Mouse (Mus musculus) MEL (cell line): ENCODE measurements around the gene Slco1a1. TPM values are rescaled to one million over a fixed set of nuclear protein-coding genes. Genes with fewer than 3 reads are reported as not detected.

ENCODE experiments used
- DNase-seq: peaks from one replicate; pipeline ENCODE4 v3.0.0; 2011; ENCODE audit warnings: low read depth, low spot score
- H3K27ac ChIP-seq: 2 replicates; pipeline ENCODE4 v1.5.1; 2012; ENCODE audit warnings: low read depth, mild to moderate bottlenecking, control low read depth, low read length, moderate library complexity; ENCODE audit not compliant: control insufficient read depth
- H3K27me3 ChIP-seq, 2 experiments: fragments of 150-350 bp in 1 of 2; sonication (generic) in 1 of 2; 2 replicates each; pipeline ENCODE4 v1.6.1; 2012; ENCODE audit warnings: low read length in 2 of 2, mild to moderate bottlenecking in 2 of 2, improper control_type of control experiment in 1 of 2, moderate library complexity in 1 of 2; ENCODE audit not compliant: insufficient read depth in 2 of 2, control insufficient read depth in 1 of 2
- H3K36me3 ChIP-seq, 2 experiments: 2 replicates each; pipeline ENCODE4 v1.6.1; 2012 to 2014; ENCODE audit warnings: low read length in 2 of 2, improper control_type of control experiment in 1 of 2, inconsistent platforms in 1 of 2, mild to moderate bottlenecking in 1 of 2; ENCODE audit not compliant: insufficient read depth in 2 of 2, control insufficient read depth in 1 of 2
- H3K4me1 ChIP-seq, 2 experiments: fragments of 150-350 bp in 1 of 2; sonication (generic) in 1 of 2; 2 replicates each; pipeline ENCODE4 v1.6.1; 2012; ENCODE audit warnings: low read length in 2 of 2, improper control_type of control experiment in 1 of 2, mild to moderate bottlenecking in 1 of 2; ENCODE audit not compliant: insufficient read depth in 2 of 2, control insufficient read depth in 1 of 2
- H3K4me3 ChIP-seq, 2 experiments: fragments of 150-350 bp in 1 of 2; sonication (generic) in 1 of 2; 2 replicates each; pipeline ENCODE4 v1.5.1; 2012; ENCODE audit warnings: low read depth in 2 of 2, low read length in 2 of 2, mild to moderate bottlenecking in 2 of 2, moderate library complexity in 2 of 2, control low read depth in 1 of 2, improper control_type of control experiment in 1 of 2; ENCODE audit not compliant: control insufficient read depth in 1 of 2, insufficient read depth in 1 of 2
- H3K79me2 ChIP-seq: 2 replicates; pipeline ENCODE4 v1.6.1; 2012; ENCODE audit warnings: mild to moderate bottlenecking, low read length, moderate library complexity; ENCODE audit not compliant: control insufficient read depth, poor library complexity, insufficient read depth
- H3K9ac ChIP-seq: 2 replicates; pipeline ENCODE4 v1.6.1; 2012; ENCODE audit warnings: low read depth, mild to moderate bottlenecking, control low read depth, low read length, moderate library complexity; ENCODE audit not compliant: control insufficient read depth, poor library complexity, severe bottlenecking
- H3K9me3 ChIP-seq: fragments of 150-350 bp; sonication (generic); replicated peaks from 2 replicates; pipeline ENCODE4 v1.6.1; 2012; ENCODE audit warnings: mild to moderate bottlenecking, low read length, improper control_type of control experiment, moderate library complexity; ENCODE audit not compliant: insufficient read depth
- CTCF ChIP-seq, 3 experiments: IDR thresholded peaks in 2 of 3; conservative IDR thresholded peaks in 1 of 3; 2 replicates each; pipeline ENCODE4 v1.5.1; 2011 to 2012; ENCODE audit warnings: low read length in 3 of 3, low read depth in 2 of 3, mild to moderate bottlenecking in 2 of 3, improper control_type of control experiment in 1 of 3, inconsistent platforms in 1 of 3, mixed read lengths in 1 of 3, moderate library complexity in 1 of 3; ENCODE audit not compliant: control insufficient read depth in 1 of 3, insufficient read depth in 1 of 3, poor library complexity in 1 of 3, severe bottlenecking in 1 of 3
- E2F4 ChIP-seq: IDR thresholded peaks from 2 replicates; pipeline ENCODE4 v1.6.1; 2011; ENCODE audit warnings: low read depth, low read length, improper control_type of control experiment, borderline replicate concordance
- ELF1 ChIP-seq: IDR thresholded peaks from 2 replicates; pipeline ENCODE4 v1.6.1; 2014; ENCODE audit warnings: low read depth, mild to moderate bottlenecking, inconsistent platforms, low read length, improper control_type of control experiment, moderate library complexity
- GABPA ChIP-seq: IDR thresholded peaks from 2 replicates; pipeline ENCODE4 v1.6.1; 2012; ENCODE audit warnings: low read depth, mild to moderate bottlenecking, inconsistent platforms, low read length, improper control_type of control experiment, moderate library complexity
- GATA1 ChIP-seq: IDR thresholded peaks from 2 replicates; pipeline ENCODE4 v1.6.1; 2011; ENCODE audit warnings: low read depth, low read length, improper control_type of control experiment
- HCFC1 ChIP-seq: IDR thresholded peaks from 2 replicates; pipeline ENCODE4 v1.6.1; 2012; ENCODE audit warnings: low read depth, mild to moderate bottlenecking, inconsistent platforms, low read length, improper control_type of control experiment, moderate library complexity
- MAX ChIP-seq: IDR thresholded peaks from 2 replicates; pipeline ENCODE4 v1.6.1; 2011; ENCODE audit warnings: low read length, improper control_type of control experiment
- MXI1 ChIP-seq: IDR thresholded peaks from 2 replicates; pipeline ENCODE4 v1.6.1; 2011; ENCODE audit warnings: mild to moderate bottlenecking, low read depth, low read length, improper control_type of control experiment
- MYB ChIP-seq: IDR thresholded peaks from 2 replicates; pipeline ENCODE4 v1.6.1; 2011; ENCODE audit warnings: mild to moderate bottlenecking, low read depth, low read length, improper control_type of control experiment
- NRF1 ChIP-seq: IDR thresholded peaks from 2 replicates; pipeline ENCODE4 v1.6.1; 2014; ENCODE audit warnings: low read depth, mild to moderate bottlenecking, inconsistent platforms, low read length, improper control_type of control experiment, moderate library complexity; ENCODE audit not compliant: poor library complexity, insufficient read depth, severe bottlenecking
- POLR2AphosphoS5 ChIP-seq: IDR thresholded peaks from 2 replicates; pipeline ENCODE4 v1.6.1; 2012; ENCODE audit warnings: low read depth, borderline replicate concordance, mild to moderate bottlenecking, inconsistent platforms, low read length, moderate library complexity, mixed read lengths
- SIN3A ChIP-seq: IDR thresholded peaks from 2 replicates; pipeline ENCODE4 v1.6.1; 2012; ENCODE audit warnings: low read length, improper control_type of control experiment, inconsistent platforms
- SMC3 ChIP-seq: IDR thresholded peaks from 2 replicates; pipeline ENCODE4 v1.6.1; 2011; ENCODE audit warnings: low read depth, low read length, improper control_type of control experiment
- TAL1 ChIP-seq: IDR thresholded peaks from 2 replicates; pipeline ENCODE4 v1.6.1; 2012; ENCODE audit warnings: mild to moderate bottlenecking, inconsistent platforms, low read length, moderate library complexity, mixed read lengths
- TBP ChIP-seq: IDR thresholded peaks from 2 replicates; pipeline ENCODE4 v1.8.0; 2011; ENCODE audit warnings: low read depth, low read length, improper control_type of control experiment
- UBTF ChIP-seq: IDR thresholded peaks from 2 replicates; pipeline ENCODE4 v1.6.1; 2012; ENCODE audit warnings: low read depth, mild to moderate bottlenecking, inconsistent platforms, low read length, improper control_type of control experiment, moderate library complexity, borderline replicate concordance; ENCODE audit not compliant: insufficient read depth
- USF1 ChIP-seq: IDR thresholded peaks from 2 replicates; pipeline ENCODE4 v1.6.1; 2014; ENCODE audit warnings: low read depth, mild to moderate bottlenecking, inconsistent platforms, low read length, improper control_type of control experiment, moderate library complexity
- USF2 ChIP-seq, 2 experiments: IDR thresholded peaks; 2 replicates each; pipeline ENCODE4 v1.6.1; 2011 to 2012; ENCODE audit warnings: improper control_type of control experiment in 2 of 2, low read length in 2 of 2, borderline replicate concordance in 1 of 2, inconsistent platforms in 1 of 2, low read depth in 1 of 2, mild to moderate bottlenecking in 1 of 2; ENCODE audit not compliant: insufficient read depth in 1 of 2
- ZC3H11A ChIP-seq: IDR thresholded peaks from 2 replicates; pipeline ENCODE4 v1.6.1; 2012; ENCODE audit warnings: low read depth, mild to moderate bottlenecking, inconsistent platforms, low read length, improper control_type of control experiment
- polyA plus RNA-seq, 2 experiments: library from polyadenylated mRNA; stranded (reverse) in 1 of 2; unstranded in 1 of 2; fragments of >175 nt in 1 of 2; fragments of >200 nt in 1 of 2; gene quantifications; 2 replicates each; pipeline versions ENCODE4 v1.2.1 to v1.2.4; 2012; ENCODE audit warnings: low replicate concordance in 2 of 2, low read depth in 1 of 2; ENCODE audit not compliant: insufficient read length in 2 of 2, insufficient read depth in 1 of 2, missing spikeins in 1 of 2
- total RNA-seq: library from RNA; depleted of rRNA; stranded (reverse); fragments of 300-350 nt; gene quantifications from 2 replicates; pipeline ENCODE4 v1.2.3, GENCODE M21; 2012; rRNA removed

The Slco1a1 gene
- total RNA-seq (not detected in 2 replicates), polyA plus RNA-seq (not detected)

DNA sequence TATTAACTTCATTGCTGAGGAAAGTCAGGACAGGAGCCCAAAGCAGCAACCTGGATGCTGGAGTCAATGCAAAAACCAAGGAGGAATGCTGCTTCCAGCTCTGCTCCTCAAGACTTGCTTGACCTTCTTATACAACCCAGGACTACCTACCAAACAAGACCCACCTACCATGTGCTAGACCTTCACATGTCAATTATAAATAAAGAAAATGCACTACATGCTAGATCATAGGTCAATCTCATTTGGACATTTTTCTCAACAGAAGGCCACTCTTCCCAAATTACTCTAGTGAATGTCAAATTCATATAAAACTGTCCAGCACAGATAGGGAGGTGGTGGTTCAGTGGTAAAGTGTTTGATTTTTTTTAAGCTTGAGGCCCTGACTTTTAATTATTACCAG, at the start of gene Slco1a1:
Slco1a1 (minus strand) TSS at position 101 of the 400 bp plus-strand sequence.
- Histone ChIP-seq H3K9ac (no peak within 1 kb of the TSS), H3K4me3 (no peak within 1 kb of the TSS), H3K79me2 (no peaks in the 10 kb centered on the region), H3K9me3 (no peaks in the 10 kb centered on the region), H3K36me3 (no peaks in the 10 kb centered on the region), H3K4me1 (no peaks in the 10 kb centered on the region), H3K27ac (no peak within 1 kb of the TSS), H3K27me3 (no peaks in the 10 kb centered on the region)
- no peak for DNase-seq
- TF ChIP-seq MYB (no peak), HCFC1 (no peak), POLR2AphosphoS5 (no peak)

DNA sequence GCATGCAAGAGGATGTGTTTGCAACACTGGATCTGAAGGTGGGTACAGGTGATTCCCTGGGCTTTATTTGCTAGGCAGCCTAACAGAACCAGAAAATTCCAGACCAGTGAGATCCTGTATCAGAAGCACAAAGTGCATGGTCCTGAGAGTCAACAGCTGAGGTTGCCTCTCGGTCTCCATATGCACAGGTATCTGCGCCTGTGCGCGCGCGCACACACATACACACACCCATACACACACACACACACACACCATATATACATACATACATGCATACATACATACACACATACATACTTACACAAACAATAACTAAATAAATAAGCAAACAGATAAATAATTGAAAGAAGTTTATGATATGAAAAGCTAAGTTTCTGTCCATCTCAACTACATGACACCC, 40.0 kb upstream of the Slco1a1 start:
- no peaks in the 10 kb centered on the region for H3K36me3 ChIP-seq
- TF ChIP-seq CTCF (IDR thresholded peaks at IDR 0.05 in 2 of 3, conservative IDR thresholded peaks at IDR 0.05 in 1 of 3; ENCODE audit: control insufficient read depth in 1 of 3, insufficient read depth in 1 of 3, low read depth in 2 of 3, low read length in 3 of 3, poor library complexity in 1 of 3, severe bottlenecking in 1 of 3), result no peak
- no peak for TF ChIP-seq MAX
- TF ChIP-seq GABPA, result no peak
- no peak for TF ChIP-seq E2F4
- TF ChIP-seq ZC3H11A, result no peak
- no peak for TF ChIP-seq SMC3
- no peak for TF ChIP-seq MYB
- TF ChIP-seq POLR2AphosphoS5, result no peak
- no peak for TF ChIP-seq USF2 (IDR thresholded peaks at IDR 0.05; ENCODE audit: borderline replicate concordance in 1 of 2, insufficient read depth in 1 of 2, low read depth in 1 of 2, low read length in 2 of 2)
- TF ChIP-seq USF1, result no peak
- TF ChIP-seq NRF1, result no peak
- TF ChIP-seq, all 39 proteins: peak for 0
- no peak for DNase-seq
- no peaks in the 10 kb centered on the region for H3K4me1 ChIP-seq
- no peak overlapping the region for H3K9ac ChIP-seq
- H3K27ac ChIP-seq, result no peak overlapping the region
- no peaks in the 10 kb centered on the region for H3K79me2 ChIP-seq
- H3K27me3 ChIP-seq, result no peaks in the 10 kb centered on the region
- H3K4me3 ChIP-seq, result no peak overlapping the region
- no peaks in the 10 kb centered on the region for H3K9me3 ChIP-seq

DNA sequence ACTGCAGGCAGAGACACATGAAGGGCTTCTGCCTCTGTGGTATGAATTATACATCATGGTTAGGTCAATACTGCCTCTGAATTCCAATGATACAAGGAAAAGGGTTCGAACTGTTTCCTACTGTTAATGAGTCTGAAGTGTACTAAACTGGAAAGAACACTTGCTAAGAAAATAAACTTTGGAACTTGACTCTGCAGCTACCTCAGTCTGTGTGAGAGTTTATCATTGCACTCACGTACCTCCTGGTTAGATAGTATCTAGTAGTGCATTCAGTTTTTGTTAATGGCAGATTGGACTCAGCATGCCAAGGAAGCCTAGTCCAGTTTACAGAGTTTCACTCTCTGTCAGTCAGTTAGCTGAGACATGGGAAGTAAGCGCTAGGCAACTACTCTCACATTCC, 37.9 kb upstream of the Slco1a1 start:
- Histone ChIP-seq H3K27ac (no peak overlapping the region), H3K36me3 (no peaks in the 10 kb centered on the region), H3K79me2 (no peaks in the 10 kb centered on the region), H3K27me3 (no peaks in the 10 kb centered on the region), H3K4me3 (no peak overlapping the region), H3K9ac (no peak overlapping the region), H3K4me1 (no peaks in the 10 kb centered on the region), H3K9me3 (no peaks in the 10 kb centered on the region)
- no peak for DNase-seq
- TF ChIP-seq USF1 (no peak), GATA1 (no peak), TBP (no peak), MXI1 (no peak), UBTF (no peak), MAX (no peak), USF2 (IDR thresholded peaks at IDR 0.05; ENCODE audit: borderline replicate concordance in 1 of 2, insufficient read depth in 1 of 2, low read depth in 1 of 2, low read length in 2 of 2) (no peak), ELF1 (no peak), SIN3A (no peak), TAL1 (no peak)
